Mouse (Mus musculus) CH12.LX (cell line): ENCODE results near the gene Stk25.

Experiments used
- CTCF ChIP-seq, 2 experiments: IDR thresholded peaks in 1 of 2; conservative IDR thresholded peaks in 1 of 2; 2 replicates each; pipeline ENCODE4 v1.5.1; 2011 to 2012; ENCODE audit warnings: low read depth in 2 of 2, low read length in 2 of 2, improper control_type of control experiment in 1 of 2, inconsistent platforms in 1 of 2, mild to moderate bottlenecking in 1 of 2, moderate library complexity in 1 of 2
- ETS1 ChIP-seq: conservative IDR thresholded peaks from 2 replicates; pipeline ENCODE4 v1.6.1; 2012; ENCODE audit warnings: low read depth, mild to moderate bottlenecking, inconsistent platforms, low read length, improper control_type of control experiment, moderate library complexity

DNA sequence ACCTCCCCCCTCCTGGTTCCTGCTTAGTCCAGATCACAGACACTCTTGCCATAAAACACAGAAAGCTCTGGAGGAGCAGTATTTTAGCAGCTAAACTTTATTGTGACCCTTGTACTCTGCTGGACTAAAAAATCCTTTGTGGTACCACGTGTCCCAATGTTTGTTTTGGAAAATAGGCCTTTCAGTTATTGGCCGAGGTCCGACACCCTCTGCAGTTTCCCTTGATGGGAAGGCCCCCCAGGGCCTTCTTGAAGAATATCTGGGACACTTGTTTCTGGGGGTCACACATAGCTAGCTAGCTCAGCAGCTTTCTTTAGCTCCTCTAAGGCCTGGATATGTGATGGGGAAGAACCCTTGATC is 28.5 kb upstream of the Stk25 start:
- TF ChIP-seq CTCF (conservative IDR thresholded peaks at IDR 0.05 in 1 of 2, IDR thresholded peaks at IDR 0.05 in 1 of 2; ENCODE audit: low read depth in 2 of 2, low read length in 2 of 2) (no peak), ETS1 (no peak)
